Mouse (Mus musculus): Measurements from ENCODE around the gene Selenon. TPM values are rescaled to one million over a fixed set of nuclear protein-coding genes. Genes with fewer than 3 reads are reported as not detected.

The Selenon gene
- total RNA-seq, 2 experiments from 2014 or later: 4.9 to 6.1 TPM

- intact Hi-C loops (cut with DNase I): no loop called here
- no peak for DNase-seq
Observed at GRCm38 (mm10) chr4:134491716-134492115, 60.2 kb downstream of the Selenon start.

- no peak for DNase-seq
- intact Hi-C loops (cut with DNase I): no loop called here
Observed at GRCm38 (mm10) chr4:134489986-134490665, 61.8 kb downstream of the Selenon start.

GRCm38 (mm10) chr4:134488211-134488610, 63.8 kb downstream of the Selenon start:
- no peak for DNase-seq
- intact Hi-C loops (cut with DNase I): no loop called here

Small RNA genes lying within 50 kb of the gene (microRNA-seq; reads per million reads assigned to microRNA genes)
- gene Mir6403: 0 reads per million in 2 experiments

Other genes starting within 250 kb of the Selenon start
- 100 to 1,000 TPM; 241 to 268 TPM for gene Trim63, start 237.0 kb downstream of the Selenon start, total RNA-seq (2021)
- 10 to 100 TPM in 1 of 2 experiments, 1 to 10 TPM in 1; 3.8 to 22.3 TPM for gene Slc30a2, start 209.0 kb downstream of the Selenon start, total RNA-seq (2021)
- gene Extl1, start 168.3 kb downstream of the Selenon start, total RNA-seq (2021): 10 to 100 TPM; 25.9 to 29.9 TPM
- 1 to 10 TPM; 1.8 to 4.0 TPM for gene Pafah2, start 155.8 kb downstream of the Selenon start, total RNA-seq (2021)
- 1 to 10 TPM; 8.0 TPM for gene Stmn1, start 83.8 kb downstream of the Selenon start, total RNA-seq (2021)
- gene Paqr7, start 55.5 kb downstream of the Selenon start, total RNA-seq (2021): 1 to 10 TPM; 2.4 to 3.0 TPM
- gene Aunip, start 41.2 kb downstream of the Selenon start, total RNA-seq (2021): under 1 TPM in 1 of 2 experiments, not detected in 1; 0.20 TPM
- gene Mtfr1l, start 16.8 kb downstream of the Selenon start, total RNA-seq (2021): 100 to 1,000 TPM; 124 to 130 TPM
- gene Man1c1, start 152.1 kb upstream of the Selenon start, total RNA-seq (2021): 1 to 10 TPM; 3.1 to 3.8 TPM
- gene Ldlrap1, start 215.9 kb upstream of the Selenon start, total RNA-seq (2021): 1 to 10 TPM; 4.0 to 6.1 TPM